Mouse (Mus musculus): ENCODE results near the gene 0610040J01Rik. TPM values are rescaled to one million over a fixed set of nuclear protein-coding genes. Genes with fewer than 3 reads are reported as not detected.

0610040J01Rik gene
- total and polyA plus RNA-seq, 3 experiments, result not detected

- Histone ChIP-seq H3K27me3 (ENCODE audit: control insufficient read depth in 1 of 2, insufficient read depth in 2 of 2, low read length in 2 of 2) (no peaks in the 10 kb centered on the region), H3K27ac (ENCODE audit: control insufficient read depth, low read depth, low read length) (no peak overlapping the region), H3K9ac (ENCODE audit: control insufficient read depth, low read depth, low read length, poor library complexity, severe bottlenecking) (no peak overlapping the region), H3K36me3 (ENCODE audit: control insufficient read depth in 1 of 2, insufficient read depth in 2 of 2, low read length in 2 of 2) (no peaks in the 10 kb centered on the region), H3K4me3 (ENCODE audit: control insufficient read depth in 1 of 2, insufficient read depth in 1 of 2, low read depth in 2 of 2, low read length in 2 of 2) (no peak overlapping the region), H3K79me2 (ENCODE audit: control insufficient read depth, insufficient read depth, low read length, poor library complexity) (no peaks in the 10 kb centered on the region), H3K9me3 (replicated peaks; ENCODE audit: insufficient read depth, low read length) (no peaks in the 10 kb centered on the region), H3K4me1 (ENCODE audit: control insufficient read depth in 1 of 2, insufficient read depth in 2 of 2, low read length in 2 of 2) (peaks cover 0 to 5% of the 10 kb centered on the region in 2 experiments; a peak in 2 of 4 replicates)
- DNase-seq (ENCODE audit: low read depth, low spot score), result no peak
- TF ChIP-seq EP300 (IDR thresholded peaks at IDR 0.05; ENCODE audit: low read depth in 1 of 2, low read length in 2 of 2), result no peak
- no peak for TF ChIP-seq ZKSCAN1 (IDR thresholded peaks at IDR 0.05; ENCODE audit: low read depth, low read length)
- no peak for TF ChIP-seq ZMIZ1 (IDR thresholded peaks at IDR 0.05; ENCODE audit: low read depth, low read length)
- TF ChIP-seq NRF1 (IDR thresholded peaks at IDR 0.05; ENCODE audit: insufficient read depth, low read depth, low read length, poor library complexity, severe bottlenecking), result no peak
- TF ChIP-seq KAT2A (conservative IDR thresholded peaks at IDR 0.05; ENCODE audit: low read depth, low read length), result no peak
- TF ChIP-seq TAL1 (IDR thresholded peaks at IDR 0.05; ENCODE audit: low read length), result no peak
- no peak for TF ChIP-seq MXI1 (IDR thresholded peaks at IDR 0.05; ENCODE audit: low read depth, low read length)
- no peak for TF ChIP-seq CHD1 (IDR thresholded peaks at IDR 0.05; ENCODE audit: low read depth, low read length)
- no peak for TF ChIP-seq MEF2A (IDR thresholded peaks at IDR 0.05; ENCODE audit: extremely low read depth, insufficient replicate concordance, low read depth, low read length, poor library complexity, severe bottlenecking)
- no peak for TF ChIP-seq RCOR1 (IDR thresholded peaks at IDR 0.05; ENCODE audit: low read depth, low read length)
- no peak for TF ChIP-seq NELFE (IDR thresholded peaks at IDR 0.05; ENCODE audit: low read depth, low read length)
- no peak for TF ChIP-seq MYC (IDR thresholded peaks at IDR 0.05; ENCODE audit: low read depth, low read length)
These were observed 12.6 kb downstream of the 0610040J01Rik start for GRCm38 (mm10) chr5:63824599-63825350.

- TF ChIP-seq RAD21 (IDR thresholded peaks at IDR 0.05; ENCODE audit: low read depth, low read length), result no peak
- Histone ChIP-seq H3K9me3 (replicated peaks; ENCODE audit: insufficient read depth, low read length) (no peaks in the 10 kb centered on the region), H3K4me1 (ENCODE audit: control insufficient read depth in 1 of 2, insufficient read depth in 2 of 2, low read length in 2 of 2) (peaks cover 0 to 7% of the 10 kb centered on the region in 2 experiments; a peak in 2 of 4 replicates), H3K9ac (ENCODE audit: control insufficient read depth, low read depth, low read length, poor library complexity, severe bottlenecking) (no peak overlapping the region), H3K27ac (ENCODE audit: control insufficient read depth, low read depth, low read length) (no peak overlapping the region), H3K36me3 (ENCODE audit: control insufficient read depth in 1 of 2, insufficient read depth in 2 of 2, low read length in 2 of 2) (no peaks in the 10 kb centered on the region), H3K27me3 (ENCODE audit: control insufficient read depth in 1 of 2, insufficient read depth in 2 of 2, low read length in 2 of 2) (no peaks in the 10 kb centered on the region), H3K79me2 (ENCODE audit: control insufficient read depth, insufficient read depth, low read length, poor library complexity) (no peaks in the 10 kb centered on the region), H3K4me3 (ENCODE audit: control insufficient read depth in 1 of 2, insufficient read depth in 1 of 2, low read depth in 2 of 2, low read length in 2 of 2) (no peak overlapping the region)
- DNase-seq (ENCODE audit: low read depth, low spot score), result no peak
These were observed 13.7 kb downstream of the 0610040J01Rik start for GRCm38 (mm10) chr5:63825881-63826280.

GRCm38 (mm10) chr5:63827006-63827405 is 14.8 kb downstream of the 0610040J01Rik start:
- no peak overlapping the region for H3K27ac ChIP-seq (ENCODE audit: control insufficient read depth, low read depth, low read length)
- peaks cover 0 to 7% of the 10 kb centered on the region in 2 experiments; a peak in 3 of 4 replicates for H3K4me1 ChIP-seq (ENCODE audit: control insufficient read depth in 1 of 2, insufficient read depth in 2 of 2, low read length in 2 of 2)
- no peak overlapping the region for H3K4me3 ChIP-seq (ENCODE audit: control insufficient read depth in 1 of 2, insufficient read depth in 1 of 2, low read depth in 2 of 2, low read length in 2 of 2)
- no peak overlapping the region for H3K9ac ChIP-seq (ENCODE audit: control insufficient read depth, low read depth, low read length, poor library complexity, severe bottlenecking)
- no peaks in the 10 kb centered on the region for H3K9me3 ChIP-seq (replicated peaks; ENCODE audit: insufficient read depth, low read length)
- H3K79me2 ChIP-seq (ENCODE audit: control insufficient read depth, insufficient read depth, low read length, poor library complexity), result no peaks in the 10 kb centered on the region
- H3K27me3 ChIP-seq (ENCODE audit: control insufficient read depth in 1 of 2, insufficient read depth in 2 of 2, low read length in 2 of 2), result no peaks in the 10 kb centered on the region
- TF ChIP-seq SMC3 (IDR thresholded peaks at IDR 0.05; ENCODE audit: low read depth, low read length) (no peak), USF1 (IDR thresholded peaks at IDR 0.05; ENCODE audit: low read depth, low read length) (no peak), MAZ (IDR thresholded peaks at IDR 0.05; ENCODE audit: low read depth, low read length) (no peak), KAT2A (conservative IDR thresholded peaks at IDR 0.05; ENCODE audit: low read depth, low read length) (no peak), ETS1 (IDR thresholded peaks at IDR 0.05; ENCODE audit: low read depth, low read length) (no peak), MAX (IDR thresholded peaks at IDR 0.05; ENCODE audit: low read length) (no peak)
- peak; percentile 9 for DNase-seq (ENCODE audit: low read depth, low spot score)
- no peaks in the 10 kb centered on the region for H3K36me3 ChIP-seq (ENCODE audit: control insufficient read depth in 1 of 2, insufficient read depth in 2 of 2, low read length in 2 of 2)

Measured in MEL (cell line).